Mouse (Mus musculus): ENCODE results near the gene Oasl1.

Gene Oasl1

GRCm38 (mm10) chr5:114969609-114970215, 46.7 kb downstream of the Oasl1 start:
- no peak for DNase-seq

- DNase-seq: no peak
These were observed 47.8 kb downstream of the Oasl1 start, which contains the start of gene Hnf1a for GRCm38 (mm10) chr5:114970824-114971227. Gene Hnf1a, minus strand, starts transcription at chr5:114971094.

- no peak for DNase-seq
These were observed 49.2 kb downstream of the Oasl1 start for GRCm38 (mm10) chr5:114972201-114972600.

- no peak for DNase-seq
These were observed 50.1 kb downstream of the Oasl1 start for GRCm38 (mm10) chr5:114973131-114973530.

- DNase-seq: no peak
These were observed 53.9 kb downstream of the Oasl1 start for GRCm38 (mm10) chr5:114976935-114977334.

- DNase-seq: no peak
These were observed 55.4 kb downstream of the Oasl1 start for GRCm38 (mm10) chr5:114978473-114978872.

GRCm38 (mm10) chr5:114978888-114979249, 55.8 kb downstream of the Oasl1 start:
- peak; percentile 29 for DNase-seq

- DNase-seq: peak; percentile 77
These were observed 56.4 kb downstream of the Oasl1 start for GRCm38 (mm10) chr5:114979250-114980121.

GRCm38 (mm10) chr5:114980122-114980748, 57.2 kb downstream of the Oasl1 start:
- DNase-seq: peak; percentile 55

GRCm38 (mm10) chr5:114982001-114982400, 59.0 kb downstream of the Oasl1 start:
- no peak for DNase-seq

GRCm38 (mm10) chr5:114985074-114985473, 62.0 kb downstream of the Oasl1 start:
- DNase-seq: no peak

Data from lung, postnatal 36 days (tissue).